In genomic region chr19:5297903-5298800, GRCm38 (mm10) we compare ENCODE assay signal across 8 mouse cellular contexts. TPM values are rescaled to one million over a fixed set of nuclear protein-coding genes. Genes with fewer than 3 reads are reported as not detected.
DNase-seq lines count a peak whose midpoint lies in the region; ATAC-seq lines count a peak whose summit lies in the region.

TSS of gene Gal3st3 (plus strand) at chr19:5298331.

- H3K27ac ChIP-seq in heart, embryonic 11.5 days (ENCODE audit: low read depth, low read length), result no peak within 1 kb of the TSS
- no peak within 1 kb of the TSS for H3K27ac ChIP-seq in neural tube, embryonic 11.5 days (ENCODE audit: low read depth, low read length)

- peak; percentile 60 to 64 for DNase-seq in frontal cortex, postnatal 36 days (ENCODE audit: low spot score in 2 of 2)
- peak; percentile 50 for DNase-seq in cerebellum, adult 8-10 months
- DNase-seq in left cerebral cortex, adult 8-10 months (ENCODE audit: low spot score in 2 of 2), result peak in 1 of 2 experiments; percentile 51
- DNase-seq in neural tube, embryonic 11.5 days (ENCODE audit: low spot score), result peak; percentile 71
- no peak for DNase-seq in thymus, adult 18-20 months
- no peak for DNase-seq in adrenal gland, adult 2 months

- H3K4me1 ChIP-seq in heart, embryonic 11.5 days (ENCODE audit: control insufficient read depth, insufficient read depth, low read length), result peaks cover 22% of the 10 kb centered on the region
- peaks cover 8% of the 10 kb centered on the region; the same call in 1 of the 2 replicates for H3K4me1 ChIP-seq in neural tube, embryonic 11.5 days (ENCODE audit: control insufficient read depth, insufficient read depth, low read length)

- peak within 1 kb of the TSS; percentile 42 for H3K4me3 ChIP-seq in heart, embryonic 11.5 days (ENCODE audit: low read depth, low read length)
- peak within 1 kb of the TSS; percentile 48 for H3K4me3 ChIP-seq in neural tube, embryonic 11.5 days (ENCODE audit: low read depth, low read length)

- H3K27me3 ChIP-seq in heart, embryonic 11.5 days (ENCODE audit: control insufficient read depth, insufficient read depth, low read length), result 0 out of 2 replicates have a peak, but pooled peaks cover 3% of the 10 kb centered on the region
- H3K27me3 ChIP-seq in neural tube, embryonic 11.5 days (ENCODE audit: control insufficient read depth, insufficient read depth, low read length), result no peaks in the 10 kb centered on the region

- whole genome bisulfite sequencing in heart, embryonic 11.5 days (ENCODE audit: insufficient replicate concordance), result 7% methylated on average over 32 of the region's 32 CpGs
- WGBS in neural tube, embryonic 11.5 days, result 7% methylated on average over 31 of the region's 32 CpGs

- peak within 1 kb of the TSS; percentile 56 for H3K9ac ChIP-seq in heart, embryonic 11.5 days (ENCODE audit: low read depth, low read length)
- peak within 1 kb of the TSS; percentile 78 for H3K9ac ChIP-seq in neural tube, embryonic 11.5 days (ENCODE audit: low read length)

- no peaks in the 10 kb centered on the region for H3K9me3 ChIP-seq in heart, embryonic 11.5 days (replicated peaks; ENCODE audit: control insufficient read depth, low read length)
- H3K9me3 ChIP-seq in neural tube, embryonic 11.5 days (ENCODE audit: control insufficient read depth, low read length), result no peaks in the 10 kb centered on the region

- no peak for ATAC-seq in frontal cortex, adult (ENCODE audit: low TSS enrichment)
- ATAC-seq in heart, embryonic 11.5 days (replicated peaks; ENCODE audit: insufficient number of reproducible peaks, low FRiP score, low TSS enrichment), result no peak
- ATAC-seq in neural tube, embryonic 11.5 days (ENCODE audit: insufficient read depth, low FRiP score, low TSS enrichment), result no peak; the same call in 1 of the 2 replicates

- H3K36me3 ChIP-seq in heart, embryonic 11.5 days (ENCODE audit: control insufficient read depth, insufficient read depth, low read length), result peaks cover under 1% of the 10 kb centered on the region
- H3K36me3 ChIP-seq in neural tube, embryonic 11.5 days (ENCODE audit: control insufficient read depth, insufficient read depth, low read length), result no peaks in the 10 kb centered on the region; the same call in 1 of the 2 replicates

- peak within 1 kb of the TSS; percentile 61 for H3K4me2 ChIP-seq in heart, embryonic 11.5 days
- H3K4me2 ChIP-seq in neural tube, embryonic 11.5 days (ENCODE audit: low read depth), result peak within 1 kb of the TSS; percentile 70

RNA-seq across cellular contexts. Expression of gene Gal3st3, which starts in this region (rescaled TPM):
- 3.8 and 4.8 TPM in 2 replicates for polyA plus RNA-seq in heart, embryonic 11.5 days (2014; fragmentation: Nextera tagmentation; extraction: Ambion mirVana)
- 10 to 100 TPM; 55.7 to 57.0 (median 56.3) TPM for total RNA-seq in left cerebral cortex, adult 8-10 months (2022)
- polyA plus RNA-seq in neural tube, embryonic 11.5 days (2014; fragmentation: Nextera tagmentation; extraction: Ambion mirVana), result 16.2 and 17.8 TPM in 2 replicates
- total RNA-seq in adrenal gland, adult 2 months (2021), result under 1 TPM; 0.12 to 0.21 TPM
- 0.27 and 0.73 TPM in 2 replicates for polyA plus RNA-seq in adrenal gland, adult 2 months (2012; rRNA removed)

Comparison
In these comparisons a context has a peak if more than half of its experiments do, and no peak if none do; other contexts are left out.
1. RNA of gene Gal3st3 (total RNA-seq): 55.7 to 57.0 TPM in left cerebral cortex, adult 8-10 months; 0.12 to 0.21 TPM in adrenal gland, adult 2 months; every median in the first group is over 10 times any median in the second.
2. DNase-seq: peak in frontal cortex, postnatal 36 days (2 of 2), cerebellum, adult 8-10 months (single experiment) and neural tube, embryonic 11.5 days (single experiment); none in thymus, adult 18-20 months (0 of 2) and adrenal gland, adult 2 months (single experiment).